Mouse (Mus musculus): Measurements from ENCODE around the gene Zfp106.

DNA sequence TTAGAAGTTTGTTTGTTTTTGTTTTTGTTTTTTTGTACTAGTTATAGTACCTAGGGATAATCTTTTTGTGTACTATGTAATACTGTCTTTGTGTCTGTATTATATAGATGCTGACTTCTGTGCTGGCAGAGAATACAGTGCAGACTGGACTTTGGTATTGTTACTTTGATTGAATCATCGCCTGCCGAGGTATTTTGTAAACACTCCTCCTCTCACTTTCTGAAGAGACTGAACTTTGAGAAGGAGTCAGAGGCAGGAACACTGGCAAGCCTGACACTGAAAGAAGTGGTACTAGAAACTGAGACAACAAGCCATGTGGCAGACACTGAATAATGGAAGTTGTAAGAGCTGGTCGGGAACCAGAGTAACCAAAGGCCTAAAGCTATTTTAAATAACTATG is 6.8 kb downstream of the Zfp106 start:
- no peak for TF ChIP-seq CTCF (IDR thresholded peaks at IDR 0.05; ENCODE audit: borderline replicate concordance, insufficient read depth, low read depth, low read length)
- TF ChIP-seq POLR2A (IDR thresholded peaks at IDR 0.05; ENCODE audit: borderline replicate concordance, insufficient read depth, low read length) = no peak
